Mouse (Mus musculus): Measurements from ENCODE around the gene A430078G23Rik. TPM values are rescaled to one million over a fixed set of nuclear protein-coding genes. Genes with fewer than 3 reads are reported as not detected.

Gene A430078G23Rik
- total and polyA plus RNA-seq, 2 experiments from 2014 or later, result not detected

GRCm38 (mm10) chr8:3428426-3428825 lies 75.2 kb downstream of the A430078G23Rik start:
- H3K4me3 ChIP-seq (ENCODE audit: low read length), result no peak overlapping the region
- H3K4me1 ChIP-seq (ENCODE audit: insufficient read depth, low read length), result no peaks in the 10 kb centered on the region
- peaks cover 35% of the 10 kb centered on the region for H3K36me3 ChIP-seq (ENCODE audit: insufficient read depth, low read length)
- WGBS, result 85% methylated on average over 2 of the region's 2 CpGs
- no peaks in the 10 kb centered on the region for H3K27me3 ChIP-seq (ENCODE audit: insufficient read depth, low read length)
- no peak for ATAC-seq
- DNase-seq (ENCODE audit: low spot score), result no peak
- no peak overlapping the region for H3K27ac ChIP-seq
- no peaks in the 10 kb centered on the region for H3K9me3 ChIP-seq (ENCODE audit: low read length)
- no peak overlapping the region for H3K9ac ChIP-seq (replicated peaks; ENCODE audit: low read length)
- H3K4me2 ChIP-seq (ENCODE audit: low read depth, low read length), result no peak overlapping the region
- no peak for TF ChIP-seq CTCF (IDR thresholded peaks at IDR 0.05; ENCODE audit: low read depth)

- WGBS, result 65% methylated on average over 2 of the region's 2 CpGs
- Histone ChIP-seq H3K27me3 (ENCODE audit: insufficient read depth, low read length) (no peaks in the 10 kb centered on the region), H3K4me1 (ENCODE audit: insufficient read depth, low read length) (no peaks in the 10 kb centered on the region), H3K27ac (no peak overlapping the region), H3K9me3 (ENCODE audit: low read length) (no peaks in the 10 kb centered on the region), H3K9ac (replicated peaks; ENCODE audit: low read length) (no peak overlapping the region), H3K4me2 (ENCODE audit: low read depth, low read length) (no peak overlapping the region), H3K4me3 (ENCODE audit: low read length) (no peak overlapping the region), H3K36me3 (ENCODE audit: insufficient read depth, low read length) (peaks cover 39% of the 10 kb centered on the region)
- no peak for DNase-seq (ENCODE audit: low spot score)
- no peak for TF ChIP-seq CTCF (IDR thresholded peaks at IDR 0.05; ENCODE audit: low read depth)
- no peak for ATAC-seq
Measured at GRCm38 (mm10) chr8:3429966-3430365, 76.8 kb downstream of the A430078G23Rik start.

- Histone ChIP-seq H3K4me1 (ENCODE audit: insufficient read depth, low read length) (no peaks in the 10 kb centered on the region), H3K9me3 (ENCODE audit: low read length) (no peaks in the 10 kb centered on the region), H3K27ac (no peak overlapping the region), H3K27me3 (ENCODE audit: insufficient read depth, low read length) (no peaks in the 10 kb centered on the region), H3K4me3 (ENCODE audit: low read length) (no peak overlapping the region), H3K9ac (replicated peaks; ENCODE audit: low read length) (no peak overlapping the region), H3K4me2 (ENCODE audit: low read depth, low read length) (no peak overlapping the region), H3K36me3 (ENCODE audit: insufficient read depth, low read length) (peaks cover 45% of the 10 kb centered on the region)
- DNase-seq (ENCODE audit: low spot score), result no peak
- TF ChIP-seq CTCF (IDR thresholded peaks at IDR 0.05; ENCODE audit: low read depth), result no peak
- 93% methylated on average over 3 of the region's 3 CpGs for WGBS
- ATAC-seq, result no peak
Measured at GRCm38 (mm10) chr8:3431113-3431512, 77.9 kb downstream of the A430078G23Rik start.

GRCm38 (mm10) chr8:3436492-3436891 lies 83.3 kb downstream of the A430078G23Rik start:
- WGBS, result 84% methylated on average over 6 of the region's 6 CpGs
- Histone ChIP-seq H3K4me1 (ENCODE audit: insufficient read depth, low read length) (no peaks in the 10 kb centered on the region), H3K9me3 (ENCODE audit: low read length) (no peaks in the 10 kb centered on the region), H3K36me3 (ENCODE audit: insufficient read depth, low read length) (peaks cover 60% of the 10 kb centered on the region), H3K4me3 (ENCODE audit: low read length) (no peak overlapping the region), H3K27ac (no peak overlapping the region), H3K27me3 (ENCODE audit: insufficient read depth, low read length) (no peaks in the 10 kb centered on the region), H3K4me2 (ENCODE audit: low read depth, low read length) (no peak overlapping the region), H3K9ac (replicated peaks; ENCODE audit: low read length) (no peak overlapping the region)
- no peak for TF ChIP-seq CTCF (IDR thresholded peaks at IDR 0.05; ENCODE audit: low read depth)
- ATAC-seq (no peak), DNase-seq (ENCODE audit: low spot score) (no peak)

GRCm38 (mm10) chr8:3439510-3439909 lies 86.3 kb downstream of the A430078G23Rik start:
- Histone ChIP-seq H3K9ac (replicated peaks; ENCODE audit: low read length) (no peak overlapping the region), H3K27me3 (ENCODE audit: insufficient read depth, low read length) (no peaks in the 10 kb centered on the region), H3K4me1 (ENCODE audit: insufficient read depth, low read length) (no peaks in the 10 kb centered on the region), H3K27ac (no peak overlapping the region), H3K4me3 (ENCODE audit: low read length) (no peak overlapping the region), H3K36me3 (ENCODE audit: insufficient read depth, low read length) (peaks cover 55% of the 10 kb centered on the region), H3K4me2 (ENCODE audit: low read depth, low read length) (no peak overlapping the region), H3K9me3 (ENCODE audit: low read length) (no peaks in the 10 kb centered on the region)
- 76% methylated on average over 12 of the region's 12 CpGs for WGBS
- DNase-seq (ENCODE audit: low spot score), result no peak
- no peak for ATAC-seq
- TF ChIP-seq CTCF (IDR thresholded peaks at IDR 0.05; ENCODE audit: low read depth), result peak; percentile 50

Other genes starting within 250 kb of the A430078G23Rik start
- 46.9 and 69.9 TPM in 2 replicates for gene Insr, start 73.8 kb upstream of the A430078G23Rik start, total RNA-seq (2014; rRNA removed)
- 31.1 and 34.0 TPM in 2 replicates for gene Insr, start 73.8 kb upstream of the A430078G23Rik start, polyA plus RNA-seq (2015; fragmentation: Nextera tagmentation; extraction: Ambion mirVana)
- 45.6 and 50.0 TPM in 2 replicates for gene Arhgef18, start 39.6 kb downstream of the A430078G23Rik start, total RNA-seq (2014; rRNA removed)
- gene Arhgef18, start 39.6 kb downstream of the A430078G23Rik start, polyA plus RNA-seq (2015; fragmentation: Nextera tagmentation; extraction: Ambion mirVana), result 5.4 and 5.5 TPM in 2 replicates
- gene Pex11g, start 114.3 kb downstream of the A430078G23Rik start, total RNA-seq (2014; rRNA removed), result 1.5 and 4.9 TPM in 2 replicates
- 2.0 and 2.4 TPM in 2 replicates for gene Pex11g, start 114.3 kb downstream of the A430078G23Rik start, polyA plus RNA-seq (2015; fragmentation: Nextera tagmentation; extraction: Ambion mirVana)
- 0.26 TPM in 1 of 2 replicates, not detected in the other for gene Tex45, start 117.4 kb downstream of the A430078G23Rik start, total RNA-seq (2014; rRNA removed)
- 0.57 and 0.73 TPM in 2 replicates for gene Tex45, start 117.4 kb downstream of the A430078G23Rik start, polyA plus RNA-seq (2015; fragmentation: Nextera tagmentation; extraction: Ambion mirVana)
- 98.3 and 109 TPM in 2 replicates for gene Zfp358, start 139.7 kb downstream of the A430078G23Rik start, total RNA-seq (2014; rRNA removed)
- gene Zfp358, start 139.7 kb downstream of the A430078G23Rik start, polyA plus RNA-seq (2015; fragmentation: Nextera tagmentation; extraction: Ambion mirVana), result 46.0 and 49.6 TPM in 2 replicates
- gene Mcoln1, start 147.0 kb downstream of the A430078G23Rik start, total RNA-seq (2014; rRNA removed), result 113 and 140 TPM in 2 replicates
- gene Mcoln1, start 147.0 kb downstream of the A430078G23Rik start, polyA plus RNA-seq (2015; fragmentation: Nextera tagmentation; extraction: Ambion mirVana), result 92.4 and 96.8 TPM in 2 replicates
- gene Pnpla6, start 162.0 kb downstream of the A430078G23Rik start, total RNA-seq (2014; rRNA removed), result 55.6 and 82.6 TPM in 2 replicates
- 35.3 and 38.4 TPM in 2 replicates for gene Pnpla6, start 162.0 kb downstream of the A430078G23Rik start, polyA plus RNA-seq (2015; fragmentation: Nextera tagmentation; extraction: Ambion mirVana)
- gene C330021F23Rik, start 214.6 kb downstream of the A430078G23Rik start, total RNA-seq (2014; rRNA removed), result 0.37 TPM in 1 of 2 replicates, not detected in the other
- 0.26 and 0.29 TPM in 2 replicates for gene C330021F23Rik, start 214.6 kb downstream of the A430078G23Rik start, polyA plus RNA-seq (2015; fragmentation: Nextera tagmentation; extraction: Ambion mirVana)
- gene Camsap3, start 233.9 kb downstream of the A430078G23Rik start, total RNA-seq (2014; rRNA removed), result 108 and 128 TPM in 2 replicates
- 34.9 and 39.1 TPM in 2 replicates for gene Camsap3, start 233.9 kb downstream of the A430078G23Rik start, polyA plus RNA-seq (2015; fragmentation: Nextera tagmentation; extraction: Ambion mirVana)

Data from hindbrain, postnatal 0 days (tissue).